Mouse (Mus musculus) midbrain, postnatal 0 days (tissue): ENCODE measurements around the gene Echdc3. TPM values are rescaled to one million over a fixed set of nuclear protein-coding genes. Genes with fewer than 3 reads are reported as not detected.
A peak's percentile ranks its signal among the peaks of the same experiment; 100 is the strongest.

ENCODE experiments used
- ATAC-seq: fragments of 200-750 bp; cut with Nextera tagmentation; 2 replicates; pipeline ENCODE4 v1.8.0; 2017; ENCODE audit warnings: moderate number of reproducible peaks, mild to moderate bottlenecking, moderate TSS enrichment, moderate library complexity; ENCODE audit not compliant: low FRiP score
- DNase-seq: peaks from one replicate; pipeline ENCODE4 v3.0.0-alpha.2; 2015; ENCODE audit warnings: low spot score
- H3K27ac ChIP-seq: fragments of 300-500 bp; sonication (generic); 2 replicates; pipeline ENCODE4 v1.5.1; 2014; ENCODE audit warnings: low read depth, mild to moderate bottlenecking, low read length, mixed read lengths
- H3K27me3 ChIP-seq: fragments of 300-500 bp; sonication (generic); 2 replicates; pipeline ENCODE4 v1.6.1; 2014; ENCODE audit warnings: low read length, control low read depth, mixed read lengths; ENCODE audit not compliant: insufficient read depth
- H3K36me3 ChIP-seq: fragments of 300-500 bp; sonication (generic); 2 replicates; pipeline ENCODE4 v1.6.1; 2014; ENCODE audit warnings: low read length, control low read depth, mixed read lengths; ENCODE audit not compliant: insufficient read depth
- H3K4me1 ChIP-seq: fragments of 300-500 bp; sonication (generic); 2 replicates; pipeline ENCODE4 v1.6.1; 2014; ENCODE audit warnings: mild to moderate bottlenecking, control low read depth, antibody characterized with exemption, low read length, mixed read lengths; ENCODE audit not compliant: insufficient read depth
- H3K4me2 ChIP-seq: fragments of 300-500 bp; sonication (generic); 2 replicates; pipeline ENCODE4 v1.6.1; 2014; ENCODE audit warnings: low read depth, mild to moderate bottlenecking, low read length, mixed read lengths; ENCODE audit not compliant: poor library complexity, severe bottlenecking
- H3K4me3 ChIP-seq: fragments of 300-500 bp; sonication (generic); 2 replicates; pipeline ENCODE4 v1.5.1; 2014; ENCODE audit warnings: low read depth, mild to moderate bottlenecking, low read length, moderate library complexity
- H3K9ac ChIP-seq: fragments of 300-500 bp; sonication (generic); replicated peaks from 2 replicates; pipeline ENCODE4 v1.6.1; 2014; ENCODE audit warnings: mild to moderate bottlenecking, low read length, moderate library complexity, mixed read lengths; ENCODE audit not compliant: poor library complexity, severe bottlenecking
- H3K9me3 ChIP-seq: fragments of 300-500 bp; sonication (generic); 2 replicates; pipeline ENCODE4 v1.6.1; 2016; ENCODE audit warnings: low read length, control low read depth
- CTCF ChIP-seq: IDR thresholded peaks from 2 replicates; pipeline ENCODE4 v1.5.1; 2016; ENCODE audit warnings: antibody characterized with exemption, mild to moderate bottlenecking
- WGBS: fragments of 180-500 bp; shearing (Covaris S2); extraction: QIAGEN DNeasy Blood & Tissue Kit; methylation state at CpG from one replicate; pipeline ENCODE4 v1.1.7; 2014; 5-methylcytosine and 5-hydroxymethylcytosine counted together
- polyA plus RNA-seq: library from polyadenylated mRNA; unstranded; fragments of >200 nt; fragmentation: Nextera tagmentation; extraction: Ambion mirVana; gene quantifications from 2 replicates; pipeline ENCODE4 v1.2.1, GENCODE M21; 2015
- total RNA-seq: library from RNA; depleted of rRNA; stranded (reverse); fragments of >200 nt; gene quantifications from 2 replicates; pipeline ENCODE4 v1.2.3, GENCODE M21; 2014

The Echdc3 gene
- total and polyA plus RNA-seq, 2 experiments from 2014 or later: 1.0 to 1.5 TPM

GRCm38 (mm10) chr2:6212327-6212723, 508 bp downstream of the Echdc3 start:
- H3K9me3 ChIP-seq: no peaks in the 10 kb centered on the region
- WGBS: 31% methylated on average over 9 of the region's 9 CpGs

GRCm38 (mm10) chr2:6210840-6211239, 2.0 kb downstream of the Echdc3 start:
- H3K4me3 ChIP-seq: no peak overlapping the region
- H3K27me3 ChIP-seq: no peaks in the 10 kb centered on the region
- no peak overlapping the region for H3K4me2 ChIP-seq
- no peaks in the 10 kb centered on the region for H3K36me3 ChIP-seq
- ATAC-seq (no peak), DNase-seq (no peak)
- 88% methylated on average over 6 of the region's 6 CpGs for WGBS
- no peaks in the 10 kb centered on the region for H3K9me3 ChIP-seq
- peaks cover 4% of the 10 kb centered on the region; the same call in 1 of the 2 replicates for H3K4me1 ChIP-seq
- no peak for TF ChIP-seq CTCF
- H3K27ac ChIP-seq: no peak overlapping the region
- H3K9ac ChIP-seq: no peak overlapping the region

More at GRCm38 (mm10) chr2:6212327-6212723, 508 bp downstream of the Echdc3 start:
- DNase-seq (no peak), ATAC-seq (no peak)
- H3K27ac ChIP-seq: peak overlapping the region; percentile 26; the same call in 1 of the 2 replicates
- peak overlapping the region; percentile 41 for H3K4me2 ChIP-seq
- peak overlapping the region; percentile 20 for H3K9ac ChIP-seq
- H3K4me3 ChIP-seq: peak overlapping the region; percentile 21; the same call in 1 of the 2 replicates
- H3K36me3 ChIP-seq: no peaks in the 10 kb centered on the region
- H3K27me3 ChIP-seq: no peaks in the 10 kb centered on the region
- TF ChIP-seq CTCF: no peak
- peaks cover 4% of the 10 kb centered on the region; the same call in 1 of the 2 replicates for H3K4me1 ChIP-seq

GRCm38 (mm10) chr2:6209746-6210145, 3.1 kb downstream of the Echdc3 start:
- Histone ChIP-seq H3K9ac (no peak overlapping the region), H3K36me3 (no peaks in the 10 kb centered on the region), H3K27ac (no peak overlapping the region), H3K4me3 (no peak overlapping the region), H3K4me2 (no peak overlapping the region), H3K4me1 (peaks cover 4% of the 10 kb centered on the region; the same call in 1 of the 2 replicates), H3K9me3 (no peaks in the 10 kb centered on the region), H3K27me3 (no peaks in the 10 kb centered on the region)
- WGBS: 89% methylated on average over 3 of the region's 3 CpGs
- TF ChIP-seq CTCF: no peak
- no peak for DNase-seq
- ATAC-seq: no peak

GRCm38 (mm10) chr2:6209116-6209515, 3.7 kb downstream of the Echdc3 start:
- Histone ChIP-seq H3K9me3 (no peaks in the 10 kb centered on the region), H3K4me3 (no peak overlapping the region), H3K4me1 (peaks cover 4% of the 10 kb centered on the region; the same call in 1 of the 2 replicates), H3K4me2 (no peak overlapping the region), H3K27ac (no peak overlapping the region), H3K36me3 (no peaks in the 10 kb centered on the region), H3K9ac (no peak overlapping the region), H3K27me3 (no peaks in the 10 kb centered on the region)
- TF ChIP-seq CTCF: no peak
- DNase-seq (no peak), ATAC-seq (no peak)
- 74% methylated on average over 11 of the region's 11 CpGs for WGBS

GRCm38 (mm10) chr2:6207736-6208135, 5.1 kb downstream of the Echdc3 start:
- no peak for DNase-seq
- no peak overlapping the region for H3K4me3 ChIP-seq
- 78% methylated on average over 2 of the region's 2 CpGs for WGBS

GRCm38 (mm10) chr2:6196363-6196973, 16.4 kb downstream of the Echdc3 start:
- H3K4me3 ChIP-seq: no peak overlapping the region
- TF ChIP-seq CTCF: no peak
- DNase-seq (peak; percentile 41), ATAC-seq (no peak)
- H3K9me3 ChIP-seq: no peaks in the 10 kb centered on the region
- no peak overlapping the region for H3K9ac ChIP-seq
- H3K4me1 ChIP-seq: peaks cover 9% of the 10 kb centered on the region
- H3K36me3 ChIP-seq: no peaks in the 10 kb centered on the region
- WGBS: 20% methylated on average over 10 of the region's 10 CpGs
- H3K27me3 ChIP-seq: no peaks in the 10 kb centered on the region
- no peak overlapping the region for H3K27ac ChIP-seq
- no peak overlapping the region for H3K4me2 ChIP-seq

More at GRCm38 (mm10) chr2:6207736-6208135, 5.1 kb downstream of the Echdc3 start:
- Histone ChIP-seq H3K4me2 (no peak overlapping the region), H3K4me1 (peaks cover 4% of the 10 kb centered on the region; the same call in 1 of the 2 replicates), H3K36me3 (no peaks in the 10 kb centered on the region), H3K27ac (no peak overlapping the region), H3K9me3 (no peaks in the 10 kb centered on the region), H3K27me3 (no peaks in the 10 kb centered on the region), H3K9ac (no peak overlapping the region)
- TF ChIP-seq CTCF: no peak
- ATAC-seq: no peak
